Mouse (Mus musculus) heart, adult 2 months (tissue): ENCODE results near the gene Runx1.

Source experiments
- CTCF ChIP-seq: fragments of 200-600 bp; IDR thresholded peaks from 2 replicates; pipeline ENCODE4 v1.8.1; 2022; ENCODE audit warnings: antibody characterized with exemption, mild to moderate bottlenecking, moderate library complexity
- POLR2A ChIP-seq: fragments of 200-500 bp; IDR thresholded peaks from 2 replicates; pipeline ENCODE4 v1.6.1; 2011; ENCODE audit warnings: mild to moderate bottlenecking, low read depth, low read length, control low read depth; ENCODE audit not compliant: insufficient read depth

- TF ChIP-seq CTCF (no peak), POLR2A (no peak)
Observed at GRCm38 (mm10) chr16:92821596-92821937, 4.4 kb downstream of the Runx1 start.
